Mouse (Mus musculus): ENCODE measurements around the gene Gpat2. TPM values are rescaled to one million over a fixed set of nuclear protein-coding genes. Genes with fewer than 3 reads are reported as not detected.
A peak's percentile ranks its signal among the peaks of the same experiment; 100 is the strongest.

Gene Gpat2
- polyA plus RNA-seq, 1 experiment: 0.32 TPM

- H3K4me1 ChIP-seq (ENCODE audit: control insufficient read depth, insufficient read depth, insufficient read length): peaks cover 4% of the 10 kb centered on the region; the same call in 1 of the 2 replicates
- no peaks in the 10 kb centered on the region for H3K36me3 ChIP-seq (ENCODE audit: control insufficient read depth, insufficient read depth, low read length)
- H3K27ac ChIP-seq (ENCODE audit: insufficient read depth, low read length): no peak overlapping the region
- TF ChIP-seq CTCF (IDR thresholded peaks at IDR 0.05; ENCODE audit: extremely low read depth, insufficient read depth, insufficient read length, insufficient replicate concordance) (no peak), POLR2A (IDR thresholded peaks at IDR 0.05; ENCODE audit: low read depth, low read length) (no peak)
- DNase-seq (ENCODE audit: low read depth in 1 of 2, low spot score in 2 of 2): peak in 1 of 2 experiments; percentile 11
- WGBS: 11% methylated on average over 19 of the region's 19 CpGs
- no peak overlapping the region for H3K4me3 ChIP-seq (ENCODE audit: extremely low read depth, insufficient read depth, insufficient read length)
- peaks cover 6% of the 10 kb centered on the region; the same call in 1 of the 2 replicates for H3K27me3 ChIP-seq (ENCODE audit: control insufficient read depth, insufficient read depth, low read length)
Measured at GRCm38 (mm10) chr2:127484476-127485170, 59.6 kb downstream of the Gpat2 start.

Other genes starting within 250 kb of the Gpat2 start
- 0.60 and 0.76 TPM in 2 replicates for gene 1810024B03Rik, start 216.9 kb upstream of the Gpat2 start, polyA plus RNA-seq (2012; rRNA removed)
- gene Snrnp200, start 216.8 kb upstream of the Gpat2 start, polyA plus RNA-seq (2012; rRNA removed): 39.6 and 42.0 TPM in 2 replicates
- 43.6 and 43.8 TPM in 2 replicates for gene Ciao1, start 177.4 kb upstream of the Gpat2 start, polyA plus RNA-seq (2012; rRNA removed)
- gene Tmem127, start 177.3 kb upstream of the Gpat2 start, polyA plus RNA-seq (2012; rRNA removed): 59.9 and 88.7 TPM in 2 replicates
- gene Stard7, start 155.0 kb upstream of the Gpat2 start, polyA plus RNA-seq (2012; rRNA removed): 22.2 and 33.5 TPM in 2 replicates
- gene Dusp2, start 89.0 kb upstream of the Gpat2 start, polyA plus RNA-seq (2012; rRNA removed): 116 and 178 TPM in 2 replicates
- 0.08 TPM in 2 replicates for gene Astl, start 86.6 kb upstream of the Gpat2 start, polyA plus RNA-seq (2012; rRNA removed)
- gene Adra2b, start 62.0 kb upstream of the Gpat2 start, polyA plus RNA-seq (2012; rRNA removed): 1.2 and 1.3 TPM in 2 replicates
- 7.8 and 8.3 TPM in 2 replicates for gene Fahd2a, start 19.4 kb downstream of the Gpat2 start, polyA plus RNA-seq (2012; rRNA removed)
- gene Kcnip3, start 96.9 kb downstream of the Gpat2 start, polyA plus RNA-seq (2012; rRNA removed): 2.3 and 4.2 TPM in 2 replicates
- gene Prom2, start 116.3 kb downstream of the Gpat2 start, polyA plus RNA-seq (2012; rRNA removed): 0.28 and 0.39 TPM in 2 replicates
- gene Zfp661, start 161.9 kb downstream of the Gpat2 start, polyA plus RNA-seq (2012; rRNA removed): 1.4 and 1.8 TPM in 2 replicates
- gene Mrps5, start 162.0 kb downstream of the Gpat2 start, polyA plus RNA-seq (2012; rRNA removed): 23.3 and 34.5 TPM in 2 replicates
- gene Mal, start 231.5 kb downstream of the Gpat2 start, polyA plus RNA-seq (2012; rRNA removed): 1.3 and 1.6 TPM in 2 replicates

Measured in spleen, adult 2 months (tissue).